Mouse (Mus musculus): ENCODE results near the gene Ntng1.

GRCm38 (mm10) chr3:110044209-110044608, 99.6 kb downstream of the Ntng1 start:
- TF ChIP-seq POLR2A (IDR thresholded peaks at IDR 0.05; ENCODE audit: extremely low read depth, insufficient read depth, low read length) (no peak), CTCF (IDR thresholded peaks at IDR 0.05; ENCODE audit: extremely low read depth, insufficient read depth, low read length) (no peak)

Data from cortical plate, adult 2 months (tissue).